11 mouse cellular contexts compared by ENCODE assay signal in the genomic region with DNA sequence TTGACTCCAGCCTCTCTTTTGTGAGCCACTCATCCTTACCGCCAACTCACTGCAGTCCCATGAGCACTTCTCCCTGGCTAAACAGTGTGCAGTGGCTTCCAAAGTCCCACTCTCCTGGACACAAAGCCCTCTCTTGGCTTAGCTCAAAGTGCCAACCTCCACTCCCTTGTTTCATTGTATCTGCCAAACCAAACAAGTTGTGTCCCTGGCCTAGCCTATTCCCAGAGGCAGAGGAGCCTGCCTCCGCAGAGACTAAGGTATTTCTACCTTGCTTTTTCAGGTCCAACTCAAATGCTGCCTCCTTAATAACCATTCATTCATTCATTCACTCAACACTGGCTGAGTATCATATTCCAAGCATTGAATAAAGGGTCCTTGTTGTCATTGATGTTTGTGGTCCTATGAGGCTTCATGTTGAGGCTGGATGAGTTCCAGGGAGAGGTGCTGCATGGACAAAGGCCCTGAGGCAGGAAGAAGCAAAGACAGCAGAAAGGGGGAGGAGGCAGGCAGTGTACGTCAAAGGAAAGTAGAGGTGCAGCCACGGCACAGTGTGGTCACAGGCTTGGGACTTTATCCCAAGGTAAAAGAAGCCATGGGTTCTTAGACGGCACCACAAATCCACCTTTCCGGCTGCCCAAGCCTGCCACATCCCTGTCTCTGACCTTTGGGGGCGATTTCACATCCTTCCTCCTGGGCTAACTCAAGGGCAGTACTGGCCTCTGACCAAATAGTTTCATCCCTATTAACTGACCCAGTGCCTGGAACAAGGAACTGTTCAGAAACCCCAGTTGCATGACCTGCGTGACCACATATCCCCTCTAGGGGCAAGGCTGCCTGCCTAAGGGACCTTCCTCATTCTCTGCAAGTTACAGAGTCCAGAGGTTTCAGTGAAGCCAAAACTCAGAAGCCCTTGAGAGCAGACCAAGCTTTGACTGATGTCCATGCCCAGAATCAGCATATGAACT.
DNase-seq lines count a peak whose midpoint lies in the region; ATAC-seq and TF ChIP-seq lines count a peak whose summit lies in the region.
"Had no signal": no experiment of that assay in that cellular context is flagged by ENCODE, and none has a peak within 500 bp of the region (broad histone marks: within the 10 kb centered on the region; RNA-seq: fewer than 3 reads in every experiment).

No protein-coding gene starts in this region.

- no peak overlapping the region for H3K4me2 ChIP-seq in kidney, embryonic 15.5 days
- H3K4me2 ChIP-seq in midbrain, postnatal 0 days (ENCODE audit: low read depth, low read length, poor library complexity, severe bottlenecking), result no peak overlapping the region
- no peak overlapping the region for H3K4me2 ChIP-seq in midbrain, embryonic 14.5 days (ENCODE audit: low read length)

- WGBS in kidney, embryonic 15.5 days, result 84% methylated on average over 8 of the region's 8 CpGs
- 72% methylated on average over 8 of the region's 8 CpGs for WGBS in midbrain, postnatal 0 days
- WGBS in midbrain, embryonic 14.5 days, result 64% methylated on average over 8 of the region's 8 CpGs

- H3K4me1 ChIP-seq in kidney, embryonic 15.5 days, result peaks cover 40% of the 10 kb centered on the region
- 0 out of 2 replicates have a peak, but pooled peaks cover 2% of the 10 kb centered on the region for H3K4me1 ChIP-seq in midbrain, postnatal 0 days (ENCODE audit: insufficient read depth, low read length)
- peaks cover 57% of the 10 kb centered on the region for H3K4me1 ChIP-seq in midbrain, embryonic 14.5 days (ENCODE audit: control insufficient read depth, insufficient read depth, low read length)

- no peak for ATAC-seq in kidney, embryonic 15.5 days (replicated peaks; ENCODE audit: low FRiP score)
- ATAC-seq in midbrain, postnatal 0 days (ENCODE audit: low FRiP score), result no peak
- ATAC-seq in midbrain, embryonic 14.5 days (ENCODE audit: low FRiP score, low TSS enrichment), result no peak
- peak; percentile 82 for ATAC-seq in megakaryocyte progenitor cell, adult 5-6 weeks (replicated peaks; ENCODE audit: poor library complexity)

- no peak overlapping the region for H3K9ac ChIP-seq in kidney, embryonic 15.5 days
- no peak overlapping the region for H3K9ac ChIP-seq in midbrain, postnatal 0 days (replicated peaks; ENCODE audit: low read length, poor library complexity, severe bottlenecking)
- H3K9ac ChIP-seq in midbrain, embryonic 14.5 days (replicated peaks; ENCODE audit: low read length), result no peak overlapping the region

- TF ChIP-seq CTCF in midbrain, postnatal 0 days (IDR thresholded peaks at IDR 0.05), result peak; percentile 9; the same call in 1 of the 2 replicates

- peak; percentile 18 for DNase-seq in adrenal gland, postnatal 10 days
- DNase-seq in adrenal gland, postnatal 36 days, result no peak
- peak; percentile 17 for DNase-seq in kidney, adult 11 months
- DNase-seq in midbrain, postnatal 0 days (ENCODE audit: low spot score), result no peak
- DNase-seq in midbrain, embryonic 14.5 days, result no peak
- no peak for DNase-seq in layer of hippocampus, adult 8-10 months (ENCODE audit: low spot score in 2 of 2)
- DNase-seq: cerebellum, adult 18-20 months; thymus, postnatal 14 days had no signal

- H3K36me3 ChIP-seq in kidney, embryonic 15.5 days, result no peaks in the 10 kb centered on the region
- H3K36me3 ChIP-seq in midbrain, postnatal 0 days (ENCODE audit: insufficient read depth, low read length), result no peaks in the 10 kb centered on the region
- no peaks in the 10 kb centered on the region for H3K36me3 ChIP-seq in midbrain, embryonic 14.5 days (ENCODE audit: control insufficient read depth, insufficient read depth, low read length)

- peaks cover 29% of the 10 kb centered on the region; the same call in 1 of the 2 replicates for H3K27me3 ChIP-seq in kidney, embryonic 15.5 days
- H3K27me3 ChIP-seq in midbrain, postnatal 0 days (ENCODE audit: insufficient read depth, low read length), result no peaks in the 10 kb centered on the region
- H3K27me3 ChIP-seq in midbrain, embryonic 14.5 days (ENCODE audit: control insufficient read depth, insufficient read depth, low read length), result no peaks in the 10 kb centered on the region; the same call in 1 of the 2 replicates

- no peaks in the 10 kb centered on the region for H3K9me3 ChIP-seq in kidney, embryonic 15.5 days (replicated peaks)
- H3K9me3 ChIP-seq in midbrain, postnatal 0 days (ENCODE audit: low read length), result no peaks in the 10 kb centered on the region
- no peaks in the 10 kb centered on the region for H3K9me3 ChIP-seq in midbrain, embryonic 14.5 days (ENCODE audit: control insufficient read depth, low read length)
- H3K9me3 ChIP-seq: megakaryocyte, embryonic 14.5 days had no signal

- H3K27ac ChIP-seq in kidney, embryonic 15.5 days, result no peak overlapping the region
- no peak overlapping the region for H3K27ac ChIP-seq in midbrain, postnatal 0 days (ENCODE audit: low read depth, low read length)
- no peak overlapping the region for H3K27ac ChIP-seq in midbrain, embryonic 14.5 days (replicated peaks; ENCODE audit: low read depth, low read length)

- no peak overlapping the region for H3K4me3 ChIP-seq in kidney, embryonic 15.5 days (replicated peaks)
- no peak overlapping the region for H3K4me3 ChIP-seq in midbrain, postnatal 0 days (ENCODE audit: low read depth, low read length)
- no peak overlapping the region for H3K4me3 ChIP-seq in midbrain, embryonic 14.5 days (replicated peaks; ENCODE audit: low read depth, low read length)

Comparison
In these comparisons a context has a peak if more than half of its experiments do, and no peak if none do; other contexts are left out.
1. DNase-seq: peak in adrenal gland, postnatal 10 days (single experiment) and kidney, adult 11 months (single experiment); none in adrenal gland, postnatal 36 days (0 of 2), midbrain, postnatal 0 days (single experiment), midbrain, embryonic 14.5 days (single experiment) and layer of hippocampus, adult 8-10 months (0 of 2).